Mouse (Mus musculus) midbrain, embryonic 14.5 days (tissue): ENCODE measurements around the gene Btbd6. TPM values are rescaled to one million over a fixed set of nuclear protein-coding genes. Genes with fewer than 3 reads are reported as not detected.

Experiments used
- ATAC-seq: fragments of 200-750 bp; cut with Nextera tagmentation; 2 replicates; pipeline ENCODE4 v1.8.0; 2017; ENCODE audit warnings: moderate number of reproducible peaks, moderate library complexity; ENCODE audit not compliant: low FRiP score, low TSS enrichment
- DNase-seq: peaks from one replicate; pipeline ENCODE4 v3.0.0-alpha.2; 2015
- H3K27ac ChIP-seq: fragments of 300-500 bp; sonication (generic); replicated peaks from 2 replicates; pipeline ENCODE4 v1.5.1; 2014; ENCODE audit warnings: mild to moderate bottlenecking, low read depth, low read length, moderate library complexity
- H3K27me3 ChIP-seq: fragments of 300-500 bp; sonication (generic); 2 replicates; pipeline ENCODE4 v1.6.1; 2014; ENCODE audit warnings: low read length, control low read depth, mixed read lengths; ENCODE audit not compliant: control insufficient read depth, insufficient read depth
- H3K36me3 ChIP-seq: fragments of 300-500 bp; sonication (generic); 2 replicates; pipeline ENCODE4 v1.6.1; 2014; ENCODE audit warnings: low read length, control low read depth; ENCODE audit not compliant: control insufficient read depth, insufficient read depth
- H3K4me1 ChIP-seq: fragments of 300-500 bp; sonication (generic); 2 replicates; pipeline ENCODE4 v1.6.1; 2014; ENCODE audit warnings: mild to moderate bottlenecking, antibody characterized with exemption, low read length, control low read depth; ENCODE audit not compliant: control insufficient read depth, insufficient read depth
- H3K4me2 ChIP-seq: fragments of 300-500 bp; sonication (generic); 2 replicates; pipeline ENCODE4 v1.6.1; 2014; ENCODE audit warnings: mild to moderate bottlenecking, low read length, moderate library complexity
- H3K4me3 ChIP-seq: fragments of 300-500 bp; sonication (generic); replicated peaks from 2 replicates; pipeline ENCODE4 v1.5.1; 2014; ENCODE audit warnings: low read depth, low read length
- H3K9ac ChIP-seq: fragments of 300-500 bp; sonication (generic); replicated peaks from 2 replicates; pipeline ENCODE4 v1.6.1; 2014; ENCODE audit warnings: mild to moderate bottlenecking, low read length, moderate library complexity
- H3K9me3 ChIP-seq: fragments of 300-500 bp; sonication (generic); 2 replicates; pipeline ENCODE4 v1.6.1; 2016; ENCODE audit warnings: low read length, control low read depth, mixed read lengths; ENCODE audit not compliant: control insufficient read depth
- WGBS: fragments of 180-500 bp; shearing (Covaris S2); extraction: QIAGEN DNeasy Blood & Tissue Kit; methylation state at CpG from one replicate; pipeline ENCODE4 v1.1.7; 2014; 5-methylcytosine and 5-hydroxymethylcytosine counted together
- polyA plus RNA-seq: library from polyadenylated mRNA; unstranded; fragments of >200 nt; fragmentation: Nextera tagmentation; extraction: Ambion mirVana; gene quantifications from 2 replicates; pipeline ENCODE4 v1.2.1, GENCODE M21; 2014

Btbd6 gene
- polyA plus RNA-seq, 1 experiment from 2014 or later: 49.8 TPM

- H3K9ac ChIP-seq: no peak overlapping the region
- H3K9me3 ChIP-seq: no peaks in the 10 kb centered on the region
- no peak overlapping the region for H3K4me2 ChIP-seq
- no peak overlapping the region for H3K27ac ChIP-seq
- no peak for ATAC-seq
- H3K27me3 ChIP-seq: no peaks in the 10 kb centered on the region
- no peaks in the 10 kb centered on the region for H3K4me1 ChIP-seq
- 66% methylated on average over 8 of the region's 8 CpGs for WGBS
- no peak overlapping the region for H3K4me3 ChIP-seq
- peaks cover 100% of the 10 kb centered on the region for H3K36me3 ChIP-seq
- DNase-seq: no peak
Observed at GRCm38 (mm10) chr12:112968943-112969342, 7.3 kb upstream of the Btbd6 start.

- H3K36me3 ChIP-seq: peaks cover 100% of the 10 kb centered on the region
- H3K9ac ChIP-seq: no peak overlapping the region
- ATAC-seq (no peak), DNase-seq (no peak)
- 96% methylated on average over 6 of the region's 6 CpGs for WGBS
- no peaks in the 10 kb centered on the region for H3K27me3 ChIP-seq
- H3K4me3 ChIP-seq: no peak overlapping the region
- no peaks in the 10 kb centered on the region for H3K9me3 ChIP-seq
- H3K4me1 ChIP-seq: no peaks in the 10 kb centered on the region
- H3K27ac ChIP-seq: no peak overlapping the region
- no peak overlapping the region for H3K4me2 ChIP-seq
Observed at GRCm38 (mm10) chr12:112969616-112970015, 6.7 kb upstream of the Btbd6 start.

GRCm38 (mm10) chr12:112974736-112975135 is 1.5 kb upstream of the Btbd6 start:
- Histone ChIP-seq H3K27ac (no peak overlapping the region), H3K9ac (no peak overlapping the region), H3K4me3 (no peak overlapping the region), H3K4me2 (no peak overlapping the region), H3K9me3 (no peaks in the 10 kb centered on the region), H3K36me3 (peaks cover 74% of the 10 kb centered on the region), H3K4me1 (peaks cover 11% of the 10 kb centered on the region), H3K27me3 (no peaks in the 10 kb centered on the region)
- DNase-seq (no peak), ATAC-seq (no peak)
- 87% methylated on average over 9 of the region's 9 CpGs for WGBS

- peaks cover 74% of the 10 kb centered on the region for H3K36me3 ChIP-seq
- WGBS: 45% methylated on average over 12 of the region's 12 CpGs
- peak overlapping the region; percentile 86 for H3K9ac ChIP-seq
- H3K4me2 ChIP-seq: peak overlapping the region; percentile 74
- H3K27ac ChIP-seq: peak overlapping the region; percentile 94
- H3K27me3 ChIP-seq: no peaks in the 10 kb centered on the region
- no peaks in the 10 kb centered on the region for H3K9me3 ChIP-seq
- DNase-seq (peak; percentile 39), ATAC-seq (no peak)
- H3K4me3 ChIP-seq: peak overlapping the region; percentile 67
- H3K4me1 ChIP-seq: peaks cover 11% of the 10 kb centered on the region
Observed at GRCm38 (mm10) chr12:112977156-112977555, 874 bp downstream of the Btbd6 start.

GRCm38 (mm10) chr12:112982031-112982430 is 5.7 kb downstream of the Btbd6 start:
- Histone ChIP-seq H3K36me3 (peaks cover 92% of the 10 kb centered on the region), H3K27ac (no peak overlapping the region)

GRCm38 (mm10) chr12:112985346-112985745 is 9.1 kb downstream of the Btbd6 start:
- DNase-seq (no peak), ATAC-seq (no peak)
- no peak overlapping the region for H3K4me2 ChIP-seq
- no peak overlapping the region for H3K27ac ChIP-seq
- peaks cover 75% of the 10 kb centered on the region for H3K36me3 ChIP-seq
- 92% methylated on average over 6 of the region's 6 CpGs for WGBS
- no peaks in the 10 kb centered on the region for H3K9me3 ChIP-seq
- H3K4me1 ChIP-seq: no peaks in the 10 kb centered on the region
- no peak overlapping the region for H3K4me3 ChIP-seq
- no peak overlapping the region for H3K9ac ChIP-seq
- no peaks in the 10 kb centered on the region for H3K27me3 ChIP-seq

More at GRCm38 (mm10) chr12:112982031-112982430, 5.7 kb downstream of the Btbd6 start:
- Histone ChIP-seq H3K9ac (no peak overlapping the region), H3K4me1 (peaks cover 5% of the 10 kb centered on the region), H3K9me3 (no peaks in the 10 kb centered on the region), H3K4me2 (no peak overlapping the region), H3K27me3 (no peaks in the 10 kb centered on the region), H3K4me3 (no peak overlapping the region)
- DNase-seq: no peak
- WGBS: 64% methylated on average over 2 of the region's 2 CpGs
- no peak for ATAC-seq

GRCm38 (mm10) chr12:112987877-112988276 is 11.6 kb downstream of the Btbd6 start:
- WGBS: 69% methylated on average over 6 of the region's 6 CpGs
- H3K36me3 ChIP-seq: peaks cover 68% of the 10 kb centered on the region
- ATAC-seq (no peak), DNase-seq (peak; percentile 19)
- no peak overlapping the region for H3K4me3 ChIP-seq
- no peaks in the 10 kb centered on the region for H3K4me1 ChIP-seq
- H3K27me3 ChIP-seq: no peaks in the 10 kb centered on the region
- no peak overlapping the region for H3K27ac ChIP-seq
- no peak overlapping the region for H3K4me2 ChIP-seq
- no peak overlapping the region for H3K9ac ChIP-seq
- no peaks in the 10 kb centered on the region for H3K9me3 ChIP-seq

GRCm38 (mm10) chr12:112990706-112991405 is 14.6 kb downstream of the Btbd6 start:
- Histone ChIP-seq H3K27ac (no peak overlapping the region), H3K4me2 (no peak overlapping the region), H3K9me3 (no peaks in the 10 kb centered on the region), H3K36me3 (peaks cover 45% of the 10 kb centered on the region), H3K9ac (no peak overlapping the region), H3K4me1 (no peaks in the 10 kb centered on the region), H3K4me3 (no peak overlapping the region), H3K27me3 (no peaks in the 10 kb centered on the region)
- ATAC-seq (no peak), DNase-seq (no peak)
- 87% methylated on average over 5 of the region's 5 CpGs for WGBS

GRCm38 (mm10) chr12:112991444-112991843 is 15.2 kb downstream of the Btbd6 start:
- ATAC-seq (no peak), DNase-seq (no peak)
- peaks cover 39% of the 10 kb centered on the region for H3K36me3 ChIP-seq
- H3K27ac ChIP-seq: no peak overlapping the region
- H3K27me3 ChIP-seq: no peaks in the 10 kb centered on the region
- no peak overlapping the region for H3K4me2 ChIP-seq
- WGBS: 84% methylated on average over 2 of the region's 2 CpGs
- no peaks in the 10 kb centered on the region for H3K9me3 ChIP-seq
- H3K4me3 ChIP-seq: no peak overlapping the region
- no peak overlapping the region for H3K9ac ChIP-seq
- H3K4me1 ChIP-seq: no peaks in the 10 kb centered on the region
